In genomic region chr7:113130552-113130951, GRCm38 (mm10) we compare ENCODE assay signal across 28 mouse cellular contexts.
A peak's percentile ranks its signal among the peaks of the same experiment; 100 is the strongest.
DNase-seq lines count a peak whose midpoint lies in the region; ATAC-seq and TF ChIP-seq lines count a peak whose summit lies in the region.
"Had no signal": no experiment of that assay in that cellular context is flagged by ENCODE, and none has a peak within 500 bp of the region (broad histone marks: within the 10 kb centered on the region; RNA-seq: fewer than 3 reads in every experiment).

No protein-coding gene starts in this region.

- DNase-seq in forebrain, postnatal 0 days: no peak
- no peak for DNase-seq in forebrain, embryonic 11.5 days (ENCODE audit: low spot score)
- DNase-seq in hindbrain, embryonic 10.5 days (ENCODE audit: low spot score): no peak
- DNase-seq in midbrain, postnatal 0 days (ENCODE audit: low spot score): no peak
- DNase-seq: adrenal gland, postnatal 10 days; adrenal gland, postnatal 36 days; B cell, adult 2 months; cerebellum, adult 11 months; cerebellum, adult 2 months; cerebellum, adult 9-11 months; cerebellum, postnatal 25 days; gastrocnemius, postnatal 25 days; heart, adult 18-20 months; heart, postnatal 10 days; heart, postnatal 36 days; kidney, adult 11 months had no signal

- no peak overlapping the region for H3K4me3 ChIP-seq in forebrain, postnatal 0 days (ENCODE audit: low read depth, low read length)
- no peak overlapping the region for H3K4me3 ChIP-seq in forebrain, embryonic 11.5 days (ENCODE audit: low read depth, low read length)
- H3K4me3 ChIP-seq in hindbrain, embryonic 15.5 days: no peak overlapping the region
- no peak overlapping the region for H3K4me3 ChIP-seq in hindbrain, embryonic 10.5 days
- H3K4me3 ChIP-seq in midbrain, embryonic 13.5 days (replicated peaks): no peak overlapping the region
- no peak overlapping the region for H3K4me3 ChIP-seq in midbrain, postnatal 0 days (ENCODE audit: low read depth, low read length)
- H3K4me3 ChIP-seq: embryonic facial prominence, embryonic 12.5 days; embryonic facial prominence, embryonic 15.5 days; forebrain, embryonic 13.5 days; heart, embryonic 12.5 days; heart, embryonic 15.5 days; intestine, embryonic 15.5 days had no signal

- no peak overlapping the region for H3K9ac ChIP-seq in forebrain, postnatal 0 days
- no peak overlapping the region for H3K9ac ChIP-seq in forebrain, embryonic 11.5 days (ENCODE audit: low read length)
- H3K9ac ChIP-seq in hindbrain, embryonic 15.5 days: no peak overlapping the region
- no peak overlapping the region for H3K9ac ChIP-seq in midbrain, embryonic 13.5 days (replicated peaks)
- H3K9ac ChIP-seq in midbrain, postnatal 0 days (replicated peaks; ENCODE audit: low read length, poor library complexity, severe bottlenecking): no peak overlapping the region
- H3K9ac ChIP-seq: embryonic facial prominence, embryonic 12.5 days; embryonic facial prominence, embryonic 15.5 days; forebrain, embryonic 13.5 days; heart, embryonic 12.5 days; heart, embryonic 15.5 days; hindbrain, embryonic 14.5 days; intestine, embryonic 15.5 days had no signal

- no peak for TF ChIP-seq CTCF in forebrain, postnatal 0 days (IDR thresholded peaks at IDR 0.05; ENCODE audit: low read depth)
- no peak for TF ChIP-seq CTCF in midbrain, postnatal 0 days (IDR thresholded peaks at IDR 0.05)

- H3K4me2 ChIP-seq in forebrain, postnatal 0 days (ENCODE audit: low read depth): no peak overlapping the region
- H3K4me2 ChIP-seq in forebrain, embryonic 11.5 days (ENCODE audit: low read depth, low read length, severe bottlenecking): no peak overlapping the region
- H3K4me2 ChIP-seq in hindbrain, embryonic 15.5 days: no peak overlapping the region
- H3K4me2 ChIP-seq in midbrain, embryonic 13.5 days (replicated peaks): peak overlapping the region; percentile 9; the same call in 1 of the 2 replicates
- no peak overlapping the region for H3K4me2 ChIP-seq in midbrain, postnatal 0 days (ENCODE audit: low read depth, low read length, poor library complexity, severe bottlenecking)
- H3K4me2 ChIP-seq: embryonic facial prominence, embryonic 12.5 days; embryonic facial prominence, embryonic 15.5 days; forebrain, embryonic 13.5 days; heart, embryonic 12.5 days; heart, embryonic 15.5 days; hindbrain, embryonic 14.5 days; intestine, embryonic 15.5 days had no signal

- no peaks in the 10 kb centered on the region for H3K4me1 ChIP-seq in forebrain, postnatal 0 days (ENCODE audit: insufficient read depth)
- H3K4me1 ChIP-seq in forebrain, embryonic 11.5 days (replicated peaks; ENCODE audit: control insufficient read depth, insufficient read depth, low read length): no peaks in the 10 kb centered on the region
- peaks cover 9% of the 10 kb centered on the region; the same call in 1 of the 2 replicates for H3K4me1 ChIP-seq in hindbrain, embryonic 15.5 days (replicated peaks)
- H3K4me1 ChIP-seq in hindbrain, embryonic 10.5 days (replicated peaks): peaks cover 11% of the 10 kb centered on the region
- peaks cover 18% of the 10 kb centered on the region for H3K4me1 ChIP-seq in midbrain, embryonic 13.5 days (replicated peaks)
- no peaks in the 10 kb centered on the region for H3K4me1 ChIP-seq in midbrain, postnatal 0 days (ENCODE audit: insufficient read depth, low read length)
- H3K4me1 ChIP-seq: embryonic facial prominence, embryonic 15.5 days; intestine, embryonic 15.5 days had no signal

- H3K36me3 ChIP-seq in forebrain, postnatal 0 days (ENCODE audit: insufficient read depth): no peaks in the 10 kb centered on the region
- H3K36me3 ChIP-seq in forebrain, embryonic 11.5 days (ENCODE audit: control insufficient read depth, insufficient read depth, low read length): no peaks in the 10 kb centered on the region
- no peaks in the 10 kb centered on the region for H3K36me3 ChIP-seq in hindbrain, embryonic 15.5 days
- H3K36me3 ChIP-seq in hindbrain, embryonic 10.5 days: no peaks in the 10 kb centered on the region
- no peaks in the 10 kb centered on the region for H3K36me3 ChIP-seq in midbrain, embryonic 13.5 days
- no peaks in the 10 kb centered on the region for H3K36me3 ChIP-seq in midbrain, postnatal 0 days (ENCODE audit: insufficient read depth, low read length)
- H3K36me3 ChIP-seq: embryonic facial prominence, embryonic 12.5 days; embryonic facial prominence, embryonic 15.5 days; G1E; heart, embryonic 12.5 days; heart, embryonic 15.5 days; intestine, embryonic 15.5 days had no signal

- H3K27ac ChIP-seq in forebrain, postnatal 0 days (ENCODE audit: low read depth, low read length): no peak overlapping the region
- H3K27ac ChIP-seq in forebrain, embryonic 11.5 days (ENCODE audit: low read depth, low read length): no peak overlapping the region
- no peak overlapping the region for H3K27ac ChIP-seq in hindbrain, embryonic 15.5 days (replicated peaks)
- no peak overlapping the region; the same call in 1 of the 2 replicates for H3K27ac ChIP-seq in hindbrain, embryonic 10.5 days
- H3K27ac ChIP-seq in midbrain, embryonic 13.5 days: 0 out of 2 replicates have a peak overlapping the region, but pooled peaks have one; percentile 14
- no peak overlapping the region for H3K27ac ChIP-seq in midbrain, postnatal 0 days (ENCODE audit: low read depth, low read length)
- H3K27ac ChIP-seq: embryonic facial prominence, embryonic 12.5 days; embryonic facial prominence, embryonic 15.5 days; forebrain, embryonic 13.5 days; heart, embryonic 15.5 days; hindbrain, embryonic 14.5 days; intestine, embryonic 15.5 days had no signal

- peak; percentile 63; the same call in 1 of the 2 replicates for ATAC-seq in forebrain, postnatal 0 days
- no peak for ATAC-seq in forebrain, embryonic 11.5 days (replicated peaks; ENCODE audit: low FRiP score)
- ATAC-seq in hindbrain, embryonic 15.5 days (ENCODE audit: low FRiP score, low read depth): peak; percentile 59; the same call in 1 of the 2 replicates
- no peak for ATAC-seq in midbrain, embryonic 13.5 days
- ATAC-seq in midbrain, postnatal 0 days (ENCODE audit: low FRiP score): no peak
- ATAC-seq: forebrain, embryonic 13.5 days; intestine, embryonic 15.5 days; Patski had no signal

- no peaks in the 10 kb centered on the region for H3K9me3 ChIP-seq in forebrain, postnatal 0 days (ENCODE audit: low read length)
- no peaks in the 10 kb centered on the region for H3K9me3 ChIP-seq in forebrain, embryonic 11.5 days (ENCODE audit: control insufficient read depth, low read length)
- no peaks in the 10 kb centered on the region for H3K9me3 ChIP-seq in hindbrain, embryonic 15.5 days
- no peaks in the 10 kb centered on the region for H3K9me3 ChIP-seq in hindbrain, embryonic 10.5 days
- H3K9me3 ChIP-seq in midbrain, embryonic 13.5 days: no peaks in the 10 kb centered on the region
- H3K9me3 ChIP-seq in midbrain, postnatal 0 days (ENCODE audit: low read length): no peaks in the 10 kb centered on the region
- H3K9me3 ChIP-seq: embryonic facial prominence, embryonic 12.5 days; embryonic facial prominence, embryonic 15.5 days; forebrain, embryonic 13.5 days; G1E; heart, embryonic 12.5 days; heart, embryonic 15.5 days; intestine, embryonic 15.5 days had no signal

- H3K27me3 ChIP-seq in forebrain, postnatal 0 days (ENCODE audit: insufficient read depth, low read length): no peaks in the 10 kb centered on the region
- no peaks in the 10 kb centered on the region for H3K27me3 ChIP-seq in forebrain, embryonic 11.5 days (ENCODE audit: control insufficient read depth, insufficient read depth, low read length)
- no peaks in the 10 kb centered on the region for H3K27me3 ChIP-seq in hindbrain, embryonic 15.5 days
- H3K27me3 ChIP-seq in hindbrain, embryonic 10.5 days (ENCODE audit: insufficient read depth, poor library complexity, severe bottlenecking): no peaks in the 10 kb centered on the region
- H3K27me3 ChIP-seq in midbrain, embryonic 13.5 days: no peaks in the 10 kb centered on the region
- H3K27me3 ChIP-seq in midbrain, postnatal 0 days (ENCODE audit: insufficient read depth, low read length): no peaks in the 10 kb centered on the region
- H3K27me3 ChIP-seq: CH12.LX; embryonic facial prominence, embryonic 12.5 days; embryonic facial prominence, embryonic 15.5 days; forebrain, embryonic 13.5 days; heart, embryonic 15.5 days; intestine, embryonic 15.5 days; Patski had no signal

- WGBS in forebrain, postnatal 0 days: 46% methylated on average over 6 of the region's 6 CpGs
- WGBS in forebrain, embryonic 11.5 days: 71% methylated on average over 6 of the region's 6 CpGs
- 41% methylated on average over 6 of the region's 6 CpGs for WGBS in hindbrain, embryonic 15.5 days
- WGBS in hindbrain, embryonic 10.5 days: 77% methylated on average over 6 of the region's 6 CpGs
- 29% methylated on average over 6 of the region's 6 CpGs for WGBS in midbrain, embryonic 13.5 days
- WGBS in midbrain, postnatal 0 days: 36% methylated on average over 6 of the region's 6 CpGs

Comparison
In these comparisons a context has a peak if more than half of its experiments do, and no peak if none do; other contexts are left out.
1. ATAC-seq: peak in forebrain, postnatal 0 days (single experiment) and hindbrain, embryonic 15.5 days (single experiment); none in forebrain, embryonic 11.5 days (single experiment), midbrain, embryonic 13.5 days (single experiment) and midbrain, postnatal 0 days (single experiment).